Mouse (Mus musculus): ENCODE data around the gene Rmdn2.

The Rmdn2 gene

DNA sequence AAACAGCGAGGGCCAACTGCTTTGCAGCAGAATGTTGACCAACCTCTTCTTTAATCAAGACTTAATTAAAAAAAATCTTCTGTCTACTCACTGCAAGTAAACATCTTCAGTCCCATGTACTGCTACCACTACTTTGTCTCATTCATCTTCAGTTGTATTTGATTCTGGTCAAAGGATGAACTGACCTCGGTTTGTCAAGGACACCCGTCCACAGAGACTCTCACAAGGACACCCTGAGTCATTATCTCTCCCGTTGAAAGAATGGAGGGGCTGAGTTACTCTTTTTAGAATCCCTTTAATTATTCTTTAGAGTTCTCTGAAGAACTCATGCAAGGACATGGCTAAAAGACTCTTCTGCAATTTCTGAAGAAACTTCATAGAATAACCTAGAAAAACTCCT, at the start of gene Rmdn2:
Gene Rmdn2, plus strand, starts transcription at position 319 of the 400 bp plus-strand sequence.
- no peak for DNase-seq (ENCODE audit: low spot score)

DNA sequence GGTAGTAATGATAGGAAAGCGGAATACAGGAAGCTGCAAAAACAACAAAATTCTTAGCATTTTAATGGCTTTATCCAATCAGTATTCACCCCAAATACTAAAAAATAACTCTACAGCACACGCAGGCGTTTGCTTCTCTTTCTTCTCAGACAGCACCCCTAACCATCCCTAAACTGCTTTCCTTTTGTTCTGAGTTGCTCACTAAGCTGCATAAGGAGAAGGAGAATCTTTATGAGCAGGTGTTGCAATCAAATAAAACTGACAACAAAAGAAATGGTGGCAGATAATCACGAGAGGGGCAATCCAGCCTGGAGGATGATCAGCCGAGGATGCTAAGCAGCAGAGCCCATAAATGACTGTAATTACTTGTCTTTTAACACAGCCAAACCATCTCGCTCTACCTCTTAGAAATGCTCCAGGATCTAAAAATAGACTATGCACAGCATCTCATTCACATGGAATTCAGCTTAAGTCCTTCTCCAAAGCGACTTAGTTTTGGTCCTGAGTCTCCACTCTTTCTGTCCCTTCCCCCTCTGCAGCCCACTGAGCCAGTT, 48.5 kb upstream of the Rmdn2 start:
- no peak for DNase-seq (ENCODE audit: low spot score)

DNA sequence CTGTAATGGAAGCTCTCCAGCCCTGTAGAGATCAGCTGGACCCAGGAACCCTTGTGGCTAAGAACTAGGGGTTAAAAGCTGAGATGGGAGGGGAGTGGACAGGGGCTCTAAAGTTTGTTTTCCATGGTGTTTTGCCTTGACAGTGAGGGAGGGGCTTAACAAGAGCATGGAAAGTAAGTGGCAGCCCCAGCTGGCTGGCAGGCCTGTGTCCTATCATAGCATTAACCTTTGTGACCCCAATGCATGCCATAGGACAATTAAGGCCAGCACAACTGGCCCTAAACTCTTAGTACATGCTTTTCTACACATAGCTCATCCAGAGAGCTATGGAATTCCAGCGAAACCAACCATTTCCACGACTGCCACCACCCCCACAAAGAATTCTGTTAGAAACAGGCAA, 47.9 kb upstream of the Rmdn2 start:
- DNase-seq (ENCODE audit: low spot score): no peak

DNA sequence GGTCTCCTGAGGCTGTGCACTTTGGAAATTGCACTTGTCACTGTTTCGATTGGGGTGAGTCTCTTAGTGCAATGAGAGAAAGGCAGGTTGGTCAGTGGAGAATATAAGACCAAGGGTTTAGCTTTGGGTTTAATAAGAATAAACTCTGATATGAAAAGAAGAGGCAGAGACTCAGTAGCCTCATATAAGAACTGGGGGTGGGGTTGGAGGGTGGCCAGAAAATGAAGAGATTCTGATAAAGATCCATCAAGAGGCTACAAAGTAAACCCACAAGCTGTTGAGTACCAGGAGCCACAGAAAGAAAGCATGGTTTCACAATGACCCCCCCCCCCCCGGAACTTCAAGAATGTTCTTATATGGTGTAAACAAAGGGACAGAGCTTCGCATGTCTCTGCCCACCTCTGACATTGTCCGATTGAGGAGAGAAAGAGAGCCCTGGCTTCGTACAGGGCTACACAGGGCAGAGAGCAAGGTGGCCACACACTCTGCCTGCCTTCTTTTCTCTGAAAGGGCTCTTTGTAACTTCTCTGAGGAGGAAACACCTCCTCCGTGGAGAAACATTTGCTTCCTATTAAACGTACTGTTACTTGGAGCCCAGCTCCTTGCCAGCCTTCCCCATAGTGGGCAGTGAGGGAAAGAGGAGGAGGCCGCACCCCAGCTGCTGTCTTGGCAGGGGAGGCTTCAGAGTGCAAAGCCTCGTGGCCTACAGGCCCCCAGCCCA, 46.3 kb upstream of the Rmdn2 start:
- no peak for DNase-seq (ENCODE audit: low spot score)

GRCm38 (mm10) chr17:79568401-79568800, 43.3 kb upstream of the Rmdn2 start:
- DNase-seq (ENCODE audit: low spot score): no peak

- no peak for DNase-seq (ENCODE audit: low spot score)
Measured at GRCm38 (mm10) chr17:79578328-79578727, 33.3 kb upstream of the Rmdn2 start.

DNA sequence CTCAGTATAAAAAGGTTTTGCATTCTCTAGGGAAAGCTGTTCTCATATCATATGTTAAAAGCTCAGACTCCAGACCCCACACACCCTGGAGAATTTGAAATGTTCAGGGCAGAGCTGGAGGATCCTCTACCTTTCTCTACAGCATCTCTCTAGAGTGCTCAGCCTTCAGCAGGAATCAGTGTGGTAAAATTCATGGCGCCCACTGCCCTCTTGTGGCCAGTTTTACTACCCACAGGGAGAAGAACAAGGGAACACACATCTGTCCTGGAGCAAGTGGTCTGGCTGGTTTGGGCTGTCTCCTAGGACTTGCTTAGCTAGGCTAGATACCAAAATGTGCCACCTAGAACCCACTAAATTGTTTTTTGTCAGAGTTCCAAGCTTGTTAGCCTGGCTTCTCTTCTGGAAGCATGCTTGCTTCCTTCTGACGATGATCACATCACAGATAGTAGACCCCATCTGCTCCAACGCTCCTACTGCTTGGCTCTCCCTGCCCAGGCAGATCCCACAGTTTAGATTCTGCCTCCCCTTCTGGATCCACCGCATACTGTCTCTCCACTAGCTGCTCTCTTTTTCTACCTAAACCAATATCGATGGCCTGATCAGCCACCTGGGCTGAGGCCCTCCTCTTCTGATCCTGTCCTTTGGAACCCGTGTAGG, 31.3 kb upstream of the Rmdn2 start:
- peak; percentile 41 for DNase-seq (ENCODE audit: low spot score)

- DNase-seq (ENCODE audit: low spot score): no peak
Measured at GRCm38 (mm10) chr17:79583466-79583865, 28.2 kb upstream of the Rmdn2 start.

DNA sequence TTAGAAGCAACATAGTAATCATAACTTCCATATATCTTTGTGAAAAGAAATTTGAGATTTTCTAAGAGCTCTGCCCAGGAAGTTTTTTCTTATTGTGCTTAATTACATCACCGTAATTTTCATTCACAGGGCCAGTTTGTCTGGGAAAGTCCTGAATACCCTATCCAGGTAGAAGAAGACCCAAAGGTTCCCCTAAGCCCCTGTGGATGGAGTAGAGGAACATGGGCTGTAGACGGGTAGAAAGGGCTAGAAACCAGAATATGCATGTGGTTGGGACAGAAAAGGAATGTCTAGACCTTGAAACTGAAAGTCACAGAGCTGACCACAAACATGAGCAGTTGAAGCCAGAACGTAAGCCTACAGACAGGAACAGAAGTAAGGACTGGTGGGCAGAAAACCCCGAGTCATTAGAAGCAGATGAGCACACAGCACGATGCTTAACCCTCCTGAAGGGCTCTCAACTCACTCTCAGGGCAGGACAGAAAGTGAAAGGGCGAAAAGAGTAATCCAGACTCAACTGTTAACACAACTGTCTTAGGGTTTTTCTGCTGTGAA, 27.3 kb upstream of the Rmdn2 start:
- no peak for DNase-seq (ENCODE audit: low spot score)

GRCm38 (mm10) chr17:79589913-79590312, 21.8 kb upstream of the Rmdn2 start:
- DNase-seq (ENCODE audit: low spot score): no peak

DNA sequence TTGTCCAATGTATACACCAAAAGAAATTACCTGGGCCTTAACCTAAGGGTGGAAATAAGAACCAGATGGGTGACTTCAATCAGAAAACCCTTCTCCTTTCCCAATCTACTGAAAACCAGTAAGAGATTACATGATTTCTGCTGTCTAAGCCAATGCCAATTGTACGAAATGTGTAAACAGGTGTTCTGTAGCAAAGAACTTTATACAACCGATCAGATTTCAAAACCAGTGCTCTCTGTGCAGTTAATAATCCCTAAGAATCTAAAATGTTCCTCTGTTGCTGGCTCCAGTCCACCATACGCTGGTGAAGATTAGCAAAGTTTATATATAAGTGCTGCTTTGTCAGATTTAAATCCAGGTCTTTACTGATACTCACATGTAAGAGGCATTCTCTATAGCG, 15.7 kb upstream of the Rmdn2 start:
- DNase-seq (ENCODE audit: low spot score): no peak

GRCm38 (mm10) chr17:79598151-79598550, 13.5 kb upstream of the Rmdn2 start:
- DNase-seq (ENCODE audit: low spot score): no peak

- no peak for DNase-seq (ENCODE audit: low spot score)
Measured at GRCm38 (mm10) chr17:79598596-79599577, 12.8 kb upstream of the Rmdn2 start.

DNA sequence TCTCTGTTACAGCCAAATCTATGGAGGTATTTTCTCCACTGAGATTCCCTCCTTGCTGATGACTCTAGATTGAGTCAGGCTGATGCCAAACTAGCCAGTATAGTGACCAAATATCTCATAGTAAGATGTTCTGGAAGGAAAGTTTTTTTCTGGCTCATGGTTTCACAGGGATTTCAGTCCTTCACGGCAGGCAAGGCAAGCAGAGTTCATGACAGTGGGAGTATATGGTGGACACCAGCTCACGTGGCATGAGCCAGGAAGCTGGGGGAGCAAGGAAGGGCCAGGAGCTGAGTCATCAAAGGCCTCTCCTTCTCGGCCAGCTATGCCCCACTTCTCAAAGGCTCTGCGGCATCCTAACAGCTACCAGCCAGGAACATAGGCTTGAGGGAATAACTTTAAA, 11.6 kb upstream of the Rmdn2 start:
- no peak for DNase-seq (ENCODE audit: low spot score)

DNA sequence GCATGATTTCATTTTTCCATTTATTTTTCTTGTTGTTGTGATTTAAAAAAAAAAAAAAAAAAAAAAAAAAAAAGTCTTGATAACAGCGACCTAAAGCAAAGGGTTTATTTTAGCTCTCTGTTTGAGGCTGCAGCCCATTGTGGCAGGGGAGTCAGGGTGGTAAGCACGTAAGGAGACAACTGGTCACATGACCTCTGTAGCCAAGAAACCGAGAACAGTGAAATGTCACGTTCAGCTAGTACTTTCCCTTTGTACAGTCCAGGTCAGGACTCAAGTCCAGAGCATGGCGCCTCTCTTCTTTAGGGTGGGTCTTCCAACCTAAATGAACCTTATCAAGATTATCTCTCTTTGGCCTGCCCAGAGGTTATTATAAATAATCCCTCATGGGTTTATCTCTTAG, 9.3 kb upstream of the Rmdn2 start:
- DNase-seq (ENCODE audit: low spot score): no peak

- no peak for DNase-seq (ENCODE audit: low spot score)
Measured at GRCm38 (mm10) chr17:79603427-79603826, 8.2 kb upstream of the Rmdn2 start.

DNA sequence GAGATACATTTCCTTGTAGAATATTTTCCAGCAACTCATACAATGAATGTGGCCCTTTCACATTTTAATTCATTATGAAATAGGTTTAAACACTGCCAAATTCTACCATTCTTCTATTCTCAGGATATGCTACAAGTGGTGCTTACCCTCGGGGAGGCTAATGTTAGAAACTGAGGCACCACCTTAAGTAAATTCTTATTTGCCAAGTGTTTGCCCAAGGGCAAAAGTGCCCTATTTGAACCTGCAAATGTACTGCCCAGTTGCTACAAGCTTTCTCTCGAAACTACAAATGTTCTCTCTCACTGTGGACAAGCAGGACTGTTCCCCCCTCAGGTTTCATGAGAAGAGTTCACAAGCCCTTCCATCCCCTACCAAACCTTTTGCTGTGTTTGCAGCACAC, 5.9 kb upstream of the Rmdn2 start:
- DNase-seq (ENCODE audit: low spot score): no peak

GRCm38 (mm10) chr17:79609697-79610096, 2.0 kb upstream of the Rmdn2 start:
- DNase-seq (ENCODE audit: low spot score): no peak

GRCm38 (mm10) chr17:79610163-79610755, 1.4 kb upstream of the Rmdn2 start:
- no peak for DNase-seq (ENCODE audit: low spot score)

- peak; percentile 67 for DNase-seq (ENCODE audit: low spot score)
Measured at GRCm38 (mm10) chr17:79614691-79615588, 3.3 kb downstream of the Rmdn2 start.

GRCm38 (mm10) chr17:79615897-79616296, 4.2 kb downstream of the Rmdn2 start:
- no peak for DNase-seq (ENCODE audit: low spot score)
